Comparison of ENCODE assay signal across 22 mouse cellular contexts in genomic region chr9:28208696-28209095, GRCm38 (mm10).
A peak's percentile ranks its signal among the peaks of the same experiment; 100 is the strongest.
DNase-seq lines count a peak whose midpoint lies in the region; ATAC-seq lines count a peak whose summit lies in the region.
"Had no signal": no experiment of that assay in that cellular context is flagged by ENCODE, and none has a peak within 500 bp of the region (broad histone marks: within the 10 kb centered on the region; RNA-seq: fewer than 3 reads in every experiment).

No protein-coding gene starts in this region.

- DNase-seq in cerebellum, postnatal 4 days (ENCODE audit: low spot score in 2 of 2) = no peak
- DNase-seq in cerebellum, adult 11-12 months = peak; percentile 90
- peak; percentile 92 for DNase-seq in cerebellum, adult 9-10 months
- peak; percentile 84 to 88 for DNase-seq in cerebellum, postnatal 25 days
- no peak for DNase-seq in liver, embryonic 11.5 days (ENCODE audit: low spot score)
- DNase-seq in left cerebral cortex, postnatal 14 days (ENCODE audit: low spot score in 2 of 2) = no peak
- no peak for DNase-seq in spleen, postnatal 14 days (ENCODE audit: low spot score in 2 of 2)
- DNase-seq: adrenal gland, adult 8-10 months; adrenal gland, postnatal 36 days; B cell, adult 2 months; forebrain, postnatal 0 days; gastrocnemius, postnatal 14 days; heart, adult 2 months; heart, postnatal 36 days had no signal

- intact Hi-C loops in left cerebral cortex, postnatal 14 days (cut with DNase I) = no loop called here

- 76% methylated on average over 1 of the region's 1 CpGs for WGBS in liver, embryonic 11.5 days

- H3K4me1 ChIP-seq in liver, embryonic 11.5 days (replicated peaks; ENCODE audit: control insufficient read depth, insufficient read depth, low read length) = no peaks in the 10 kb centered on the region
- H3K4me1 ChIP-seq: embryonic facial prominence, embryonic 13.5 days; heart, embryonic 13.5 days; hindbrain, embryonic 15.5 days had no signal

- H3K9ac ChIP-seq in liver, embryonic 11.5 days (ENCODE audit: low read depth, low read length) = no peak overlapping the region
- H3K9ac ChIP-seq: embryonic facial prominence, embryonic 13.5 days; forebrain, embryonic 13.5 days; forebrain, postnatal 0 days; heart, embryonic 13.5 days; hindbrain, embryonic 15.5 days had no signal

- H3K36me3 ChIP-seq in liver, embryonic 11.5 days (ENCODE audit: control insufficient read depth, insufficient read depth, low read length) = no peaks in the 10 kb centered on the region
- H3K36me3 ChIP-seq: embryonic facial prominence, embryonic 13.5 days; G1E; heart, embryonic 13.5 days; hindbrain, embryonic 15.5 days had no signal

- H3K4me3 ChIP-seq in liver, embryonic 11.5 days (ENCODE audit: low read depth, low read length) = no peak overlapping the region
- H3K4me3 ChIP-seq: embryonic facial prominence, embryonic 13.5 days; forebrain, embryonic 13.5 days; heart, adult 2 months; heart, embryonic 13.5 days; hindbrain, embryonic 15.5 days had no signal

- H3K4me2 ChIP-seq in liver, embryonic 11.5 days = no peak overlapping the region
- H3K4me2 ChIP-seq: embryonic facial prominence, embryonic 13.5 days; forebrain, embryonic 13.5 days; heart, embryonic 13.5 days; hindbrain, embryonic 15.5 days had no signal

- peak; percentile 82 for ATAC-seq in cerebellum, adult (ENCODE audit: insufficient number of reproducible peaks, low FRiP score, low TSS enrichment)
- ATAC-seq in liver, embryonic 11.5 days (replicated peaks; ENCODE audit: low FRiP score) = no peak
- ATAC-seq: CD4-positive, CD25-positive, alpha-beta regulatory T cell, adult 4 months; forebrain, embryonic 13.5 days; forebrain, postnatal 0 days; intestine, embryonic 16.5 days had no signal

- no peak overlapping the region for H3K27ac ChIP-seq in liver, embryonic 11.5 days (ENCODE audit: low read depth, low read length)
- H3K27ac ChIP-seq: embryonic facial prominence, embryonic 13.5 days; forebrain, embryonic 13.5 days; heart, adult 2 months; heart, embryonic 13.5 days; hindbrain, embryonic 15.5 days had no signal

- H3K27me3 ChIP-seq in liver, embryonic 11.5 days (replicated peaks; ENCODE audit: control insufficient read depth, insufficient read depth, low read length) = no peaks in the 10 kb centered on the region
- H3K27me3 ChIP-seq: embryonic facial prominence, embryonic 13.5 days; forebrain, embryonic 13.5 days; heart, embryonic 13.5 days; hindbrain, embryonic 15.5 days had no signal

- H3K9me3 ChIP-seq in liver, embryonic 11.5 days (ENCODE audit: control insufficient read depth, low read length) = no peaks in the 10 kb centered on the region
- H3K9me3 ChIP-seq: embryonic facial prominence, embryonic 13.5 days; forebrain, embryonic 13.5 days; G1E; heart, embryonic 13.5 days; hindbrain, embryonic 15.5 days had no signal

Comparison
In these comparisons a context has a peak if more than half of its experiments do, and no peak if none do; other contexts are left out.
1. DNase-seq: peak in cerebellum, adult 11-12 months (single experiment), cerebellum, adult 9-10 months (single experiment) and cerebellum, postnatal 25 days (2 of 2); none in cerebellum, postnatal 4 days (0 of 2), liver, embryonic 11.5 days (single experiment), left cerebral cortex, postnatal 14 days (0 of 2) and spleen, postnatal 14 days (0 of 2).